Mouse (Mus musculus) gonadal fat pad, adult 2 months (tissue): ENCODE data around the gene St8sia6. TPM values are rescaled to one million over a fixed set of nuclear protein-coding genes. Genes with fewer than 3 reads are reported as not detected.
"Not testable (repeated sequence)": the region's sequence is repeated elsewhere in the genome, so short reads cannot be mapped to it uniquely, and the experiment has no call there.

ENCODE experiments used
- DNase-seq: peaks from one replicate; pipeline ENCODE4 v3.0.0-alpha.2; 2012; ENCODE audit warnings: low read depth
- polyA plus RNA-seq: library from polyadenylated mRNA; depleted of rRNA; stranded (reverse); fragments of >200 nt; gene quantifications from 2 replicates; pipeline ENCODE4 v1.2.3, GENCODE M21; 2012; rRNA removed

St8sia6 gene
- polyA plus RNA-seq, result 9.1 and 15.5 TPM in 2 replicates

GRCm38 (mm10) chr2:13793969-13794363, at the start of gene St8sia6:
St8sia6 (minus strand) TSS chr2:13794064.
- DNase-seq, result peak; percentile 16

DNA sequence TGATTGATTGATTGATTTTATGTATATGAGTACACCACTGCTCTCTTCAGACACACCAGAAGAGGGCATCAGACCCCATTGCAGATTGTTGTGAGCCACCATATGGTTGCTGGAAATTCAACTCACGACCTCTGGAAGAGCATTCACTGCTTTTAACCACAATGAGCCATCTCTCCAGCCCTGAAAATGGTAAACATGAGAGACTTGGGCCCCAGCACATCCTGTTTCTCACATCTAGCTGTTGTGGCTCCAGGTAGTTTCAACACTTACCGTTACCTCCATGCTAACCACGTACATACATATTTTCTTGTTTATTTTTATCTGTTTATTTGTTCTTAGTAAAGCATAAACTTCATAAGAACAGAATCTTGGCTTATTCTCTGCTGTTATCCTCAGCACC, 42.4 kb upstream of the St8sia6 start:
- DNase-seq, result no peak

GRCm38 (mm10) chr2:13834989-13835388, 41.1 kb upstream of the St8sia6 start:
- no peak for DNase-seq

DNA sequence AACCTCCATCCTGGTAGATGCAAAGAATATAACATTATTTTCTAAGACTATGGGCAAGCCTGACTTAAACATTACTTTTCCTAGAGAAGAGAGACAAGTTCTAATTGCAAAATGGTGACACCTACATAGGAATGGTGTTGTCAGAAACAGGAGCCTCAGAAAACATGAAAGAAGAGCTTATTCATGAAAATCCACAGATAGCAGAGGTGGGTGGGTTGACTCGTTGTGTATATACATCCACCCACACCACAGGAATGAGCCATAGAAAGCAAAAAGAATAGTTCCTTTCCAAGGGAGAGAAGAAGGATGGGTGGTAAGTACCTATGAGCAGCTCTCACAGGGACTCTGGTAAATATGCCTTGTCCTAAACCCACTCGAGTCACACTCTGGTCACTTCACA, 22.8 kb upstream of the St8sia6 start:
- DNase-seq, result no peak

DNA sequence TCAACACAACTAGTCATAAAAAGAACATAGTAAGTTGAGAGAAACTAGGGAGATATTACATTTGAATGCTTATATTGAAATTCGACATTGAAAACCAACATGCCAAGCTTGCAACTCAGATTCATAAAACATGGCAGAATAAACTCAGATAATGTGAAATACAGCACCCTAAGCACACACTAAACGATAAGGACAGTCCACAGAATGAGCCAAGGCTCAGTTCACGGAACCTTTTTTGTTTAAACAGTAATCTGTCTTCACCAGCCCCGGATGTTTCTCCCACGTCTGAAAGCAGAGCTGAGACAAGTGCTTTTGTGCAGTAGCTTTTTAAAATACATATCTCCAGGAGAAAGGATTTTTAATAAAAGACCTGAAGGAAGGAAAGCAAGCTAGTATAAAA, 14.7 kb upstream of the St8sia6 start:
- DNase-seq, result no peak

GRCm38 (mm10) chr2:13808008-13808407, 14.1 kb upstream of the St8sia6 start:
- DNase-seq, result no peak

GRCm38 (mm10) chr2:13806120-13806519, 12.3 kb upstream of the St8sia6 start:
- DNase-seq, result no peak

- DNase-seq, result no peak
Measured at GRCm38 (mm10) chr2:13800639-13801038, 6.8 kb upstream of the St8sia6 start.

DNA sequence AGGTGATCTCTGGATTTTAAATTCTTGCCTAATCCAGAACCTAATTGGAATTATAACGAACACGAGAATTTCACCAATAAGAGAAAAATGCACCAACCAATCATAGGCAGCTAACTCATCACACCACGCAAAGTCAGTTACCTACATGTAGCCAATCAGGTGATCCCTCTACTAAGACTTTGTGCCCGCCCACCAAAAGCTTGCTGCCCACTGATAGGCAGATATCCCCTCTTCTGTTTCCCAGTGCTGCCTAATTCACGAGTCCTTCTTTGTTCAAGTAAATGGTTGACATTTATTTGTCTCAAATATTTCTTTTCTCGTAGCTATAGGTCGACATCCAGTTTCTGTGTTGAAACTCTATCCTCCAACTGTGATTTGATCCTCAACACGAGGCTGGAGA, 582 bp upstream of the St8sia6 start:
- DNase-seq, result no peak

DNA sequence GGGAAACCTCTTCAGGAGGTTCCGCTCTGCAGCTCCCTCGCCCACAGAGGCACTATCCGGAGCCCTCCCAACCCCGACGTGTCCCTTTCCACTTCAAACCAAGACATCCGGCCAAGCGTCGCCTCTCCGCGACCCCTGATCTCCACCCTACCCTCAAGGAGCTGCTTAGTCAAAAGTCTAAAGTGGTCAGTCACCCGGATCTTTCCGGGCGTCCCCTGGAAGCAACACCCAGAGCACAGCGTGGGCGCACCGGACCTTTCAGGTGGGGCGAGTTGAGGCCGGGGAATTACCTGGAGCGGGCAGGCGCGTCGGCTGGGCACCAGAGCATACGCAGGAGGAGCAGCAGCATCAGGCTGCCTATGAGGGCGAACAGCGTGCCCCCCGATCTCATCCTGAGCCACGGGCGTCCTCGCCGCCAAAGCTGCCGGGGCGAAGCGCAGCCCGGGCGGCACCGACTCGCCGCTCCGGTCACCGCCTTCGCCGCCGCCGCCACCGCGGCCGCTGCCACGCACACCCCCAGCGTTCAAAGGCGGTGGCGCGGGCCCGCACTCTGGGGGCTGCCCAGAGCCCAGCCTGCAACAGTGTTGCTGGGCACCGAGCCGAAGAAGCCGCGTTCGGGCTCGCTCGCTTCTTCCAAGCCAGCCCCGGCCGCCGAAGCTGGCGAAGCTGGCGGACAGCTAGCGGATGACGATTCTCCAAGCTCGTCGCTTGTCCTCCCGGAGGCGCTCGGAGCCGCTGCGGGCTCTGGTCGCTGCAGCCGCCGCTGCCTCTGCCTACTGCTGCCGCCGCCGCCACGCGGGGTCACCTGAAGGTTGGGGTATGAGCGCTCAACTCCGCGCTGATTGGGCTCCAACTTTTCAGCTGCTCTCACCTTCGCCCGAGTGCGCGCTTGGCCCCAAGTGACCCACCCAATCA, 553 bp downstream of the St8sia6 start:
- DNase-seq, result no peak

DNA sequence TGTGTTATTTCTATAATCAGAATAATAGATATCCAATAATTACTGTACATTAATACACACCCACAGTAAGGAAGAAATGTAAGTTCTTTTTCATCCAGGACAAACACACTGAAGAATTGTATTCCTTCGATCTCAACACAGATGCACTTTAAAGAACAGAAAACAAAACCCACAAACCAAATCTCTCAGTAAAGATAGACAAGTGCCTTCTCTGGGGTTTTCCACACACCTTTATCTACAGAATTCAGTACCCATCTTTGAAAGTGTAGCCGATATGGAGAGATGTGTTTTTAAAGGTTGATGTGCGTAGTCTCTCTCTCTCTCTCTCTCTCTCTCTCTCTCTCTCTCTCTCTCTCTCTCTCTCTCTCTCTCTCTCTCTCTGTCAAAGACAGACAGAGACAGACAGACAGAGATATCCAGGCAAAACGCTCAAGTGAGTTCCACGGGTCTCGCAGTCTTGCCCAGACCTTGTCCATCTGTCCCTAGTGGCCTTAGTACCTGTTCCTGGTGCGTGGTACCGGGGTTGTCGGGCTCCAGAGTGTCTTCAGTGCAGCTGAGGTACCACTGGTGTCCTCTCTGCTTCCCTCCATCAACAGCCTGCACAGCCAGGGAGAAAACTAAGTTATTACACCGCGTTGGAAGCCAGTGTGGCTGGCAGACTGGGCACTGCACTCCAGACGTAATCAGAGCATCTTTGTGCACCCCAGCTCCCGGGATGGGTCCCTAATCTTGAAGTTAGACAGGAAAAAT, 1.4 kb downstream of the St8sia6 start:
- no peak for DNase-seq

DNA sequence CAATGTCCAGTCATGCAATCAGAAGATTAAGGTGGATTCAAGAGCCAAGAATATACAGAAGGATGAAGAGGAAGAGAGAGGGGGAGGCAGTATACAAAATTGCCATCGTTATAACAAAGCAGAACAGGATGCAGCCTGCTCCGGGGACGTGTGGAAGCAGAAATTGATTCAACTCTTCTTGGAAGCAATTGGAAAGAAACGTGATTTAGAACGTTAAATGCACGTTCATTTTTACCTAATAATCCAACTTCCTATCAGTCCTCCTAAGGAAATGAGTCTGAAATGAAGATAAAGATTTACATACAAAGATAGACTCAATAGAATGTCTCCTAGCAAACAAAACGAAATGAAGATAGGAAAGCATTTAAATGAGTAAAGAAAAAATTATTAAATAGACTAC, 2.3 kb downstream of the St8sia6 start:
- DNase-seq, result no peak

GRCm38 (mm10) chr2:13789365-13789764, 4.5 kb downstream of the St8sia6 start:
- no peak for DNase-seq

GRCm38 (mm10) chr2:13786577-13787168, 7.2 kb downstream of the St8sia6 start:
- DNase-seq, result no peak

- not testable (repeated sequence) for DNase-seq
Measured at GRCm38 (mm10) chr2:13785992-13786391, 7.9 kb downstream of the St8sia6 start.

GRCm38 (mm10) chr2:13785247-13785646, 8.6 kb downstream of the St8sia6 start:
- DNase-seq, result no peak

- no peak for DNase-seq
Measured at GRCm38 (mm10) chr2:13784448-13784847, 9.4 kb downstream of the St8sia6 start.

DNA sequence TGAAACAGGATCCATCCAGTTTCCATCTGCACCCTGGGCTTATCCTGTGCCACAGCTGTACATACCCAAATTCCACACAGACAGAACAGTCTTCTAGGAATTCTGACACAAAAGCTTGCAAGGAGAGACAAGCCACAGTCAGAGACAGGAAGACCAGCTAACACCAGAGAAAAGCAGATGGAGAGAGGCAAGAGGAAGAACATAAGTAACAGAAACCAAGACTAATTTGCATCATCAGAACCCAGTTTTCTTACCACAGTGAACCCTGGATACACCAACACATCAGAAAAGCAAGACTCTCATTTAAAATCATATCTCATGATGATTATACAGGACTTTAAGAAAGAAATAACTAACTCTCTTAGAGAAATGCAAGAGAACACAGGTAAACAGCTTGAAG, 16.8 kb downstream of the St8sia6 start:
- no peak for DNase-seq

DNA sequence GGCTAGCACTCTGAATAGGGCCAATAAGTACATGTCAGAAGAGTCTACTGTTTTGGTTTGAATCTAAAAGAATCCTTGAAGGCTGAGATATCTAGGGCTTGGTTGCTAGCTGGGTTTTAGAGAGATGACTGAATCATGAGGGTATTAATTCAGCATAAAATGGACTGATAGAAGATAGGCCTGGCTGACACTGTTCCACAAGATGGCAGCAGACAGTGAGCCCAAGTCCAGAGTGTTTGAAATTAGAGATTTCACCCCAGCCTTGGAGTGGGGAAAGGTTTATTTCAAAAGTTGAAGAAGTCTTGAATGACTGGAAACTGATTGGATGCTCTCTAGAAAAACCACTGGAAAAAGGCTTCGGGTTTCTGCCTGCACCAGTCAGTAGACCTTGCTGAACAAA, 17.4 kb downstream of the St8sia6 start:
- DNase-seq, result no peak

DNA sequence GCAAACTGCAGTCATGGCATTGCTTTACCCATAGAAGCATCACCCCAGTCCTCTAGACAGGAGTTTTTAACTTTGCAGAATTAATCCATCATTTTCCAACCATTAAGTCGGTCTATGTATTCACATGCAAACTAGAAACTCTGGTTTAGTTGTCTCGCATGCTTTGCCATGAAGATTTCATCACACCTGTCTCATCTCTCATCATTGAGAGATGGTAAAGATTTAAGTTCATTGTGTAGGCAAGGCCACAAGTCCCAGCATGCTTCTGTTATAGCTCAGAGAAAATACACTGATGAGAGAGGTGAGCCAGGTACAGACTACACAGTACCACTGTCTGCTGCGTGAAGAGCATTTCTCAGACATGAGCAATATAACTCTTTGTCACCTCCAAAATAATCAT, 18.8 kb downstream of the St8sia6 start:
- DNase-seq, result peak; percentile 95

GRCm38 (mm10) chr2:13768524-13768923, 25.3 kb downstream of the St8sia6 start:
- DNase-seq, result peak; percentile 51
